Mouse (Mus musculus) megakaryocyte, embryonic 14.5 days (primary cell): ENCODE measurements around the gene Psmb7.

Source experiments
- FLI1 ChIP-seq: IDR thresholded peaks from 2 replicates; pipeline ENCODE4 v1.6.1; 2012; ENCODE audit warnings: low read length, inconsistent platforms, mixed read lengths
- GATA1 ChIP-seq: IDR thresholded peaks from 3 replicates; pipeline ENCODE4 v1.6.1; 2012; ENCODE audit warnings: mixed read lengths, low read length, inconsistent platforms, borderline replicate concordance

DNA sequence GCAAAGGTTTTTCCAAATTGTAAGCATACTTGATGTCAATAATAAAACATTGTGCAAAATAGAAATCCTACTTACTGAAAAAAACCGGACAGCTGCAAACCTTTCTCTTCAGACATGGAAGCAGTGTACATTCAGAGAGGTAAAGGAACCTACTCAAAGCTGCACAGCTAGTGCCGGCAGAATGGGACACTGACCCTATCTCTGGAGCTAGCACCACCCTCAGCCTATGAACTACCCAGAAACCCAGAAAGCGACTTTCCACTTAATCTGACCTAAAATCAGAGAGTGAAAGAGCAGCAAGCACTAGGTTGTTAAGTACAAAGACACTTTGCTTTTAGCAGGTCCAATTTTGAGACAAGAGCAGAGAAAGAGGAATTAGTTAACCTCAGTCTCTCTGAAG, 20.5 kb downstream of the Psmb7 start:
- TF ChIP-seq FLI1 (no peak), GATA1 (no peak)
